Mouse (Mus musculus): Measurements from ENCODE around the gene Cradd.

Cradd gene

GRCm38 (mm10) chr10:95207423-95207822 lies 116.5 kb downstream of the Cradd start:
- no peak for DNase-seq (ENCODE audit: low spot score in 2 of 2)

GRCm38 (mm10) chr10:95201514-95201913 lies 122.4 kb downstream of the Cradd start:
- DNase-seq (ENCODE audit: low spot score in 2 of 2) = no peak

GRCm38 (mm10) chr10:95200323-95200722 lies 123.6 kb downstream of the Cradd start:
- peak in 1 of 2 experiments; percentile 47 for DNase-seq (ENCODE audit: low spot score in 2 of 2)

- DNase-seq (ENCODE audit: low spot score in 2 of 2) = peak in 1 of 2 experiments; percentile 44
These were observed 124.2 kb downstream of the Cradd start for GRCm38 (mm10) chr10:95199541-95200269.

- no peak for DNase-seq (ENCODE audit: low spot score in 2 of 2)
These were observed 126.6 kb downstream of the Cradd start for GRCm38 (mm10) chr10:95197377-95197776.

GRCm38 (mm10) chr10:95195719-95196118 lies 128.2 kb downstream of the Cradd start:
- no peak for DNase-seq (ENCODE audit: low spot score in 2 of 2)

- no peak for DNase-seq (ENCODE audit: low spot score in 2 of 2)
These were observed 129.2 kb downstream of the Cradd start for GRCm38 (mm10) chr10:95194776-95195175.

GRCm38 (mm10) chr10:95193875-95194281 lies 130.1 kb downstream of the Cradd start:
- DNase-seq (ENCODE audit: low spot score in 2 of 2) = no peak

GRCm38 (mm10) chr10:95191881-95192280 lies 132.1 kb downstream of the Cradd start:
- no peak for DNase-seq (ENCODE audit: low spot score in 2 of 2)

- no peak for DNase-seq (ENCODE audit: low spot score in 2 of 2)
These were observed 132.7 kb downstream of the Cradd start for GRCm38 (mm10) chr10:95191151-95191655.

- no peak for DNase-seq (ENCODE audit: low spot score in 2 of 2)
These were observed 134.3 kb downstream of the Cradd start for GRCm38 (mm10) chr10:95189550-95190211.

- peak; percentile 36 to 45 for DNase-seq (ENCODE audit: low spot score in 2 of 2)
These were observed 139.7 kb downstream of the Cradd start for GRCm38 (mm10) chr10:95184210-95184609.

- peak; percentile 83 to 86 for DNase-seq (ENCODE audit: low spot score in 2 of 2)
These were observed 140.9 kb downstream of the Cradd start for GRCm38 (mm10) chr10:95183051-95183450.

GRCm38 (mm10) chr10:95182405-95182804 lies 141.5 kb downstream of the Cradd start:
- no peak for DNase-seq (ENCODE audit: low spot score in 2 of 2)

GRCm38 (mm10) chr10:95181553-95181952 lies 142.4 kb downstream of the Cradd start:
- DNase-seq (ENCODE audit: low spot score in 2 of 2) = peak; percentile 55 to 68

GRCm38 (mm10) chr10:95180900-95181299 lies 143.0 kb downstream of the Cradd start:
- DNase-seq (ENCODE audit: low spot score in 2 of 2) = no peak

GRCm38 (mm10) chr10:95180177-95180576 lies 143.8 kb downstream of the Cradd start:
- DNase-seq (ENCODE audit: low spot score in 2 of 2) = no peak

- DNase-seq (ENCODE audit: low spot score in 2 of 2) = no peak
These were observed 145.1 kb downstream of the Cradd start for GRCm38 (mm10) chr10:95178785-95179184.

- no peak for DNase-seq (ENCODE audit: low spot score in 2 of 2)
These were observed 148.4 kb downstream of the Cradd start for GRCm38 (mm10) chr10:95175423-95176120.

- DNase-seq (ENCODE audit: low spot score in 2 of 2) = no peak
These were observed 149.7 kb downstream of the Cradd start for GRCm38 (mm10) chr10:95174260-95174659.

- DNase-seq (ENCODE audit: low spot score in 2 of 2) = no peak
These were observed 153.1 kb downstream of the Cradd start for GRCm38 (mm10) chr10:95170721-95171354.

- DNase-seq (ENCODE audit: low spot score in 2 of 2) = no peak
These were observed 159.0 kb downstream of the Cradd start for GRCm38 (mm10) chr10:95164949-95165348.
